Mouse (Mus musculus) heart, embryonic 15.5 days (tissue): ENCODE data around the gene Tmc5. TPM values are rescaled to one million over a fixed set of nuclear protein-coding genes. Genes with fewer than 3 reads are reported as not detected.
A peak's percentile ranks its signal among the peaks of the same experiment; 100 is the strongest.

Source experiments
- ATAC-seq: fragments of 200-750 bp; cut with Nextera tagmentation; replicated peaks from 2 replicates; pipeline ENCODE4 v1.8.0; 2017; ENCODE audit warnings: low read depth, moderate TSS enrichment; ENCODE audit not compliant: insufficient number of reproducible peaks, insufficient read depth, low FRiP score
- H3K27ac ChIP-seq: fragments of 300-500 bp; sonication (generic); 2 replicates; pipeline ENCODE4 v1.5.1; 2015; ENCODE audit warnings: mild to moderate bottlenecking, inconsistent platforms
- H3K27me3 ChIP-seq: fragments of 300-500 bp; sonication (generic); 2 replicates; pipeline ENCODE4 v1.6.1; 2015; ENCODE audit warnings: inconsistent platforms
- H3K36me3 ChIP-seq: fragments of 300-500 bp; sonication (generic); 2 replicates; pipeline ENCODE4 v1.6.1; 2015; ENCODE audit warnings: mild to moderate bottlenecking, inconsistent platforms
- H3K4me1 ChIP-seq: fragments of 300-500 bp; sonication (generic); replicated peaks from 2 replicates; pipeline ENCODE4 v1.6.1; 2015; ENCODE audit warnings: inconsistent platforms
- H3K4me2 ChIP-seq: fragments of 300-500 bp; sonication (generic); 2 replicates; pipeline ENCODE4 v1.6.1; 2015; ENCODE audit warnings: inconsistent platforms, mild to moderate bottlenecking, moderate library complexity
- H3K4me3 ChIP-seq: fragments of 300-500 bp; sonication (generic); 2 replicates; pipeline ENCODE4 v1.5.1; 2015; ENCODE audit warnings: mild to moderate bottlenecking, inconsistent platforms
- H3K9ac ChIP-seq: fragments of 300-500 bp; sonication (generic); 2 replicates; pipeline ENCODE4 v1.6.1; 2015; ENCODE audit warnings: mild to moderate bottlenecking, inconsistent platforms
- H3K9me3 ChIP-seq: fragments of 300-500 bp; sonication (generic); replicated peaks from 2 replicates; pipeline ENCODE4 v1.6.1; 2016; ENCODE audit warnings: inconsistent platforms
- WGBS: fragments of 180-500 bp; shearing (Covaris S2); methylation state at CpG from one replicate; pipeline ENCODE4 v1.1.7; 2015; ENCODE audit warnings: mixed read lengths; 5-methylcytosine and 5-hydroxymethylcytosine counted together
- polyA plus RNA-seq: library from polyadenylated mRNA; unstranded; fragments of >200 nt; fragmentation: Nextera tagmentation; extraction: Ambion mirVana; gene quantifications from 2 replicates; pipeline ENCODE4 v1.2.1, GENCODE M21; 2015

The Tmc5 gene
- polyA plus RNA-seq, 1 experiment from 2014 or later: 0.19 TPM

GRCm38 (mm10) chr7:118649328-118649727 is 52.2 kb downstream of the Tmc5 start:
- Histone ChIP-seq H3K4me1 (no peaks in the 10 kb centered on the region), H3K36me3 (no peaks in the 10 kb centered on the region), H3K9me3 (no peaks in the 10 kb centered on the region), H3K4me3 (no peak overlapping the region), H3K27me3 (0 out of 2 replicates have a peak, but pooled peaks cover 13% of the 10 kb centered on the region), H3K9ac (no peak overlapping the region), H3K27ac (no peak overlapping the region), H3K4me2 (no peak overlapping the region)
- no peak for ATAC-seq
- 70% methylated on average over 7 of the region's 7 CpGs for WGBS

- H3K4me3 ChIP-seq: no peak overlapping the region
- no peak overlapping the region for H3K4me2 ChIP-seq
- 74% methylated on average over 4 of the region's 4 CpGs for WGBS
- no peaks in the 10 kb centered on the region for H3K4me1 ChIP-seq
- 0 out of 2 replicates have a peak, but pooled peaks cover 13% of the 10 kb centered on the region for H3K27me3 ChIP-seq
- no peak overlapping the region for H3K27ac ChIP-seq
- no peaks in the 10 kb centered on the region for H3K9me3 ChIP-seq
- no peak for ATAC-seq
- H3K36me3 ChIP-seq: no peaks in the 10 kb centered on the region
- H3K9ac ChIP-seq: no peak overlapping the region
These were observed 53.0 kb downstream of the Tmc5 start for GRCm38 (mm10) chr7:118650119-118650518.

- WGBS: 79% methylated on average over 1 of the region's 1 CpGs
- 0 out of 2 replicates have a peak, but pooled peaks cover 13% of the 10 kb centered on the region for H3K27me3 ChIP-seq
- ATAC-seq: no peak
- H3K27ac ChIP-seq: no peak overlapping the region
- no peak overlapping the region for H3K4me2 ChIP-seq
- no peaks in the 10 kb centered on the region for H3K9me3 ChIP-seq
- H3K4me1 ChIP-seq: no peaks in the 10 kb centered on the region
- H3K4me3 ChIP-seq: no peak overlapping the region
- H3K36me3 ChIP-seq: no peaks in the 10 kb centered on the region
- no peak overlapping the region for H3K9ac ChIP-seq
These were observed 53.8 kb downstream of the Tmc5 start for GRCm38 (mm10) chr7:118650891-118651290.

- Histone ChIP-seq H3K9me3 (no peaks in the 10 kb centered on the region), H3K4me3 (no peak overlapping the region), H3K27me3 (0 out of 2 replicates have a peak, but pooled peaks cover 10% of the 10 kb centered on the region), H3K36me3 (no peaks in the 10 kb centered on the region), H3K27ac (no peak overlapping the region), H3K9ac (no peak overlapping the region), H3K4me2 (no peak overlapping the region), H3K4me1 (no peaks in the 10 kb centered on the region)
- ATAC-seq: no peak
- WGBS: 77% methylated on average over 6 of the region's 6 CpGs
These were observed 55.6 kb downstream of the Tmc5 start for GRCm38 (mm10) chr7:118652572-118653295.

DNA sequence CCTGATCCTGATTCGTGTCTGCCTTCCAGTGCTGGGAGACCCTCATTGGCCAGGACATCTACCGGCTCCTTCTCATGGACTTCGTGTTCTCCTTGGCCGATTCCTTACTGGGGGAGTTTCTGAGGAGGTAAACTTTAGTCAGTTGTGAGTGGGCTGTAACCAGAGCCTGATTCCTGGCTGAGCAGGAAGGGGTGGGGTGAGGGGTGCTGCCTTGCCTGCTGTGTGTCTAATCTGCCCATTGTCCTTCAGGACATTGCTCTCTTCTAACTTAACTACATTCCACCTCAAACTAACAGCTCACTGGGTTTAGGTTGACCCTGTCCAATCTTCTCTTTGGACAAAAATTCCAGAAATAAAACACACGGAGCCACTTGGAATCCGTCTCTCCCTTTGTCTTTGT is 59.6 kb downstream of the Tmc5 start:
- H3K36me3 ChIP-seq: no peaks in the 10 kb centered on the region
- WGBS: 39% methylated on average over 6 of the region's 6 CpGs
- no peaks in the 10 kb centered on the region for H3K4me1 ChIP-seq
- H3K4me3 ChIP-seq: no peak overlapping the region
- ATAC-seq: no peak
- no peaks in the 10 kb centered on the region for H3K9me3 ChIP-seq
- H3K4me2 ChIP-seq: no peak overlapping the region
- H3K27me3 ChIP-seq: peaks cover 12% of the 10 kb centered on the region
- no peak overlapping the region for H3K27ac ChIP-seq
- H3K9ac ChIP-seq: no peak overlapping the region

DNA sequence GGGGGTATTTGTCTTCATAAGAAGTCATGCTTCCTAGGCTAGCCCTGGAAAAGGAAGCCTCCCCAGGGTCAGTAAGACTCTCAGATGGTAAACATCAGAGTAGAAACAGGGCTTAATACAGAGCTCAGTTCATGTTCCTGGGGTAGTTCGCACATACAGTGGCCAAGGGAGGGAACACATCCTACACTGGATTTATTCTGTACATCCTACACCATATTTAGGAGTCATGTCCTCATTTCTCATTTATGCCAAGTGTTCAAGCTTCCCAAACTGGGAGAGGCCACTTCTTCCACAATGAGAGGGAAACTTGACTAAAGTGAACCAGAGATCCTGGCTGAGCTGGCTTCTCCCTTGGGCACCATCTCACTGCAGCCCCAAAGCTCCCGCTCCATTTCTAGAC is 70.7 kb downstream of the Tmc5 start:
- Histone ChIP-seq H3K27me3 (peaks cover 63% of the 10 kb centered on the region), H3K9ac (no peak overlapping the region), H3K4me3 (no peak overlapping the region), H3K36me3 (no peaks in the 10 kb centered on the region), H3K27ac (no peak overlapping the region), H3K4me1 (no peaks in the 10 kb centered on the region), H3K9me3 (0 out of 2 replicates have a peak, but pooled peaks cover 4% of the 10 kb centered on the region), H3K4me2 (no peak overlapping the region)
- no peak for ATAC-seq
- 93% methylated on average over 2 of the region's 2 CpGs for WGBS

- H3K36me3 ChIP-seq: no peaks in the 10 kb centered on the region
- no peaks in the 10 kb centered on the region for H3K4me1 ChIP-seq
- H3K9me3 ChIP-seq: no peaks in the 10 kb centered on the region
- WGBS: 38% methylated on average over 4 of the region's 4 CpGs
- H3K9ac ChIP-seq: no peak overlapping the region
- H3K4me2 ChIP-seq: no peak overlapping the region
- peaks cover 86% of the 10 kb centered on the region for H3K27me3 ChIP-seq
- ATAC-seq: no peak
- no peak overlapping the region for H3K4me3 ChIP-seq
- no peak overlapping the region for H3K27ac ChIP-seq
These were observed 73.0 kb downstream of the Tmc5 start for GRCm38 (mm10) chr7:118670142-118670541.

GRCm38 (mm10) chr7:118676826-118677225 is 79.7 kb downstream of the Tmc5 start:
- ATAC-seq: peak; percentile 72
- H3K27me3 ChIP-seq: peaks cover 64% of the 10 kb centered on the region

GRCm38 (mm10) chr7:118688199-118688598 is 91.1 kb downstream of the Tmc5 start:
- 27% methylated on average over 5 of the region's 5 CpGs for WGBS
- peaks cover 15% of the 10 kb centered on the region; the same call in 1 of the 2 replicates for H3K27me3 ChIP-seq
- no peak overlapping the region for H3K27ac ChIP-seq
- no peaks in the 10 kb centered on the region for H3K4me1 ChIP-seq
- peaks cover 50% of the 10 kb centered on the region for H3K36me3 ChIP-seq
- no peak for ATAC-seq
- H3K4me3 ChIP-seq: no peak overlapping the region
- no peak overlapping the region for H3K4me2 ChIP-seq
- no peaks in the 10 kb centered on the region for H3K9me3 ChIP-seq
- no peak overlapping the region for H3K9ac ChIP-seq

More at GRCm38 (mm10) chr7:118676826-118677225, 79.7 kb downstream of the Tmc5 start:
- H3K4me3 ChIP-seq: no peak overlapping the region
- no peak overlapping the region for H3K4me2 ChIP-seq
- H3K36me3 ChIP-seq: no peaks in the 10 kb centered on the region
- 35% methylated on average over 4 of the region's 4 CpGs for WGBS
- H3K9ac ChIP-seq: no peak overlapping the region
- peaks cover 4% of the 10 kb centered on the region for H3K4me1 ChIP-seq
- no peaks in the 10 kb centered on the region for H3K9me3 ChIP-seq
- H3K27ac ChIP-seq: no peak overlapping the region

GRCm38 (mm10) chr7:118689088-118689487 is 92.0 kb downstream of the Tmc5 start:
- WGBS: 69% methylated on average over 7 of the region's 7 CpGs
- ATAC-seq: no peak
- Histone ChIP-seq H3K27ac (no peak overlapping the region), H3K9ac (no peak overlapping the region), H3K4me1 (no peaks in the 10 kb centered on the region), H3K36me3 (peaks cover 54% of the 10 kb centered on the region), H3K27me3 (peaks cover 9% of the 10 kb centered on the region; the same call in 1 of the 2 replicates), H3K4me2 (no peak overlapping the region), H3K4me3 (no peak overlapping the region), H3K9me3 (no peaks in the 10 kb centered on the region)

- no peak overlapping the region for H3K4me2 ChIP-seq
- H3K9me3 ChIP-seq: no peaks in the 10 kb centered on the region
- H3K27me3 ChIP-seq: peaks cover 5% of the 10 kb centered on the region; the same call in 1 of the 2 replicates
- no peak for ATAC-seq
- no peak overlapping the region for H3K9ac ChIP-seq
- no peak overlapping the region for H3K4me3 ChIP-seq
- H3K27ac ChIP-seq: no peak overlapping the region
- H3K36me3 ChIP-seq: peaks cover 59% of the 10 kb centered on the region
- WGBS: 89% methylated on average over 2 of the region's 2 CpGs
- H3K4me1 ChIP-seq: no peaks in the 10 kb centered on the region
These were observed 94.2 kb downstream of the Tmc5 start for GRCm38 (mm10) chr7:118691287-118691686.

GRCm38 (mm10) chr7:118696146-118696545 is 99.0 kb downstream of the Tmc5 start:
- no peaks in the 10 kb centered on the region for H3K9me3 ChIP-seq
- ATAC-seq: no peak
- H3K4me1 ChIP-seq: no peaks in the 10 kb centered on the region
- H3K4me2 ChIP-seq: no peak overlapping the region
- H3K36me3 ChIP-seq: peaks cover 41% of the 10 kb centered on the region
- no peak overlapping the region for H3K9ac ChIP-seq
- no peak overlapping the region for H3K4me3 ChIP-seq
- H3K27me3 ChIP-seq: no peaks in the 10 kb centered on the region
- 97% methylated on average over 6 of the region's 6 CpGs for WGBS
- no peak overlapping the region for H3K27ac ChIP-seq
